Mouse (Mus musculus) thymus, postnatal 0 days (tissue): ENCODE data around the gene Uvrag. TPM values are rescaled to one million over a fixed set of nuclear protein-coding genes. Genes with fewer than 3 reads are reported as not detected.

Source experiments
- DNase-seq: peaks from one replicate; pipeline ENCODE4 v3.0.0-alpha.2; 2015; ENCODE audit warnings: low spot score
- polyA plus RNA-seq: library from polyadenylated mRNA; unstranded; fragments of >200 nt; fragmentation: Nextera tagmentation; extraction: Ambion mirVana; gene quantifications from 2 replicates; pipeline ENCODE4 v1.2.1, GENCODE M21; 2015

Uvrag gene
- polyA plus RNA-seq, 1 experiment from 2014 or later = 30.9 TPM

- no peak for DNase-seq
Observed at GRCm38 (mm10) chr7:98938621-98939020, 202.3 kb downstream of the Uvrag start.

DNA sequence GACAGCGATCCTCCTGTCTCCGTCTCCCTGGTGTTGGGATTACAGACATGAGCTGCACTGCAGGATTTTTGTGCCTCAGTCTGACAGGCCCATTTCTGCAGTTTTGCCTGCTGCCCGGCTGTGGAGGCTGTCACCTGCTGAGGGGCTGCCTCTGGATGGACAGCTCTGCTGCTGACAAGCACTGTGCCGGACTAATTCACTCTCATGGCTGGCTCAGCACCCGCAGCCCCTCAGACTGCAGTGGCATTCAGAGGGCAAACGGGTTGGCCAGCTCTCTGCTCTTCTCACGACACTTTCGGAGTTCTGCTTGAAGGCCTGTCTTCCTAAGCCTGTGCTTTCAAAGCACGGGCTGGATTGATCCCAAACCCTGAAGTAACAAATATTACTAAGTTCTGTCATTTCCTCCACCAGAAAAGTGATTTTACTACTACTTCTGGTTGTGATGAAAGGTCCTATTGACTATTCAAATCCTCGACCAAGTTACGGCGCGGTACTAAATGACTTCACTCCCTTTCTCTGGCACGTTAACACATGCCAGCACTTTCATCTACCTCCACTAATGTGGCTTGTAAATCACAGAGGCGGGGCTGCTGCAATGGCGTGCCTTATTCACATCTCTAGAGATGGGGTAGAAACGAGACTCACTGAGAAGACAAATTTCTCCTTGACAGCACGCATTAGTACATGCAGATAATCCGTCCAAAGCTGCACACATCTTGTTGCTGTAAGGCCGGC is 203.7 kb downstream of the Uvrag start:
- DNase-seq = no peak

- DNase-seq = no peak
Observed at GRCm38 (mm10) chr7:98935757-98936156, 205.2 kb downstream of the Uvrag start.

DNA sequence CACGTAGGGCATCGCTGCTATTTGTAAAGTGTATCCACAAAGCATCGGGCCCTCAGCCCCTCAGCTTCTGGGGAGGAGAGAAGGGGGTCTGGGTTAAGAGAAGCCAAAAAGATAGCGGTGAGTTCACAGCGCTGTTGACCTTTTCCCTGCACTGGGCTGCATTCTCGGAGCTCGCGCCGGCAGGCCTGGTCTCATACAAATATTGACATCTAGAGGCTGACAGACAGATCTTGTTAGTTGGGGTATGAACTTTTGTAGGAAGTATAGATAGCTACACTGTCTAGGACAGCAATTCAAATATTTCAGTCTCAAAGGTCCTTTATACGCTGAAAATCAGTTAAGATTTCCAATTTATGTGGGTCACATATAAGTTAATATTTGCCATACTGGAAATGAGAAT is 205.7 kb downstream of the Uvrag start:
- DNase-seq = no peak

GRCm38 (mm10) chr7:98928336-98929025 is 212.5 kb downstream of the Uvrag start:
- DNase-seq = no peak

- DNase-seq = no peak
Observed at GRCm38 (mm10) chr7:98926906-98927528, 213.9 kb downstream of the Uvrag start.

GRCm38 (mm10) chr7:98924380-98924869 is 216.5 kb downstream of the Uvrag start:
- no peak for DNase-seq

DNA sequence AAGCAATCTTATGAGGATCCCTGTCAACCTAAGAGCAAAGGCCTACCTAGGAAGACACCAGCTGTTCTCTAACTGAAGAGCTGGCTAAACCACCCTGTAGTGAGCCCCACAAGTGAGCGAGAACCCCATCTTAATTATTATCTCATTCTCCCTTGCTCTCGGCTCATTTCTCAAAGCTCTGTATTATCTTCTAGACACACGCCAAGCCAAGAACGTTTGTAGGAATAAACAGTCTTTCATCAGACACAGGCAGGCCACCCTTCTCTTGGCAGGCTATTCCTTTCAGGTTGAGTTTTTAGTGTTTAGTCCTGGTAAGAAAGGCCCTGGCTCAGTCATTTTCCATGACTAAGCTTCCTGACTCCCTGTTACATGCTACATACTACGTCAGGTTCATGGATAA is 218.0 kb downstream of the Uvrag start:
- DNase-seq = no peak

- no peak for DNase-seq
Observed at GRCm38 (mm10) chr7:98917407-98917806, 223.5 kb downstream of the Uvrag start.

DNA sequence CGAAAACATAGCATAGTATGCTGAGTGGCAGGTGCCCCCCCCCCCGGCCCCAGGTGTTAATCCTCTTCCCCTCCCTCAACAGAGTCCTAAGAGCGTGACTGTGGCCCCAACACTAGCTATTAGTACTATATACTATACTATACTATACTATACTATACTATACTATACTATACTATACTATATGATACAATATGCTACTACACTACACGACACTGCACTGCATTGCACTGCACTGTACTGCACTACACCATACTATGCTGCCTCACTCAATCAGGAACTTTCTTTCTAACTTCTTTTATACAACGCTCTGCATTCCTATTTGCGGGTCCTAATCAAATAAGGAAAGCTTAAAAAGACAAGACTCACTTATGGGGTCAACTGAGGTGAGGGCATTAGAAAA is 224.4 kb downstream of the Uvrag start:
- DNase-seq = no peak

GRCm38 (mm10) chr7:98912953-98913360 is 228.0 kb downstream of the Uvrag start:
- DNase-seq = no peak

- no peak for DNase-seq
Observed at GRCm38 (mm10) chr7:98911276-98911675, 229.7 kb downstream of the Uvrag start.

- no peak for DNase-seq
Observed at GRCm38 (mm10) chr7:98910712-98911111, 230.2 kb downstream of the Uvrag start.

DNA sequence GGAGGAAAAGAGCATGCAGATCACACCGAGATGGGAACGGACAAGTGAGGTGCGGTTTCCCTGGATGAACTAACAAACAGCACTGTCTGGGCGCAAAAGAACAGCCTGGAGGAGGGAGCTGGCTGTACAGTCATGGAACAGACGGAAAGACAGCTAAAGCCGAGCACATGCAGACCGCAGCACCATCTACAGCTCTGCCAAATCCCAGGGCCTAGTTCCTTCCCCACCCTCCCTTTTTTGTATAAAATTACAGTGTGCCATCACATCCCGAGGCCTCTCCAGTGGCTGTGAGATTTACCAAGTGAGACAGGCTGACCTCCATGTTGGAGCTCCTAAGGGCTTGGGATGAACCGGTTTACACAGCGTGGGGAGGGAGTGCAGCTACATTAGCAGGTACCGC is 230.8 kb downstream of the Uvrag start:
- no peak for DNase-seq

DNA sequence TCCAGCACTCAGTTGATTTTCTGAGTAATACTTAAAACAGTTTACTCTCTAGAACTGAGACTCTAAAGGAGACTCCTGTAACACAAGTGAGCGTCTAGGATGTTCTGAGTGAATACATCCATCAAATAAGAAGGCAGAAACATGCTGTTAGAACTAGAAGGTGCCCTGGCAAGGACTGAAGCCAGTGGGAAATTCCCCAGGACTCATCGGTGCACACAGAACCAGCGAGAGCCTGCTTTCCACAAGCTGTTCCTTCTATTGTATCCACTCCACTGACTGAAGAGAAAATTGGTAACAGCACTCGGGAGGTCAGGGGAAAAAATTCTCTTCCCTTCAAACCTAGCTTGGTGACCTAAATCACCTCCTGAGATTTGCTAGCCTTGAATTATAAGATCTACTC is 233.5 kb downstream of the Uvrag start:
- no peak for DNase-seq

GRCm38 (mm10) chr7:98904659-98905362 is 236.1 kb downstream of the Uvrag start:
- DNase-seq = no peak

GRCm38 (mm10) chr7:98903884-98904283 is 237.1 kb downstream of the Uvrag start:
- no peak for DNase-seq

DNA sequence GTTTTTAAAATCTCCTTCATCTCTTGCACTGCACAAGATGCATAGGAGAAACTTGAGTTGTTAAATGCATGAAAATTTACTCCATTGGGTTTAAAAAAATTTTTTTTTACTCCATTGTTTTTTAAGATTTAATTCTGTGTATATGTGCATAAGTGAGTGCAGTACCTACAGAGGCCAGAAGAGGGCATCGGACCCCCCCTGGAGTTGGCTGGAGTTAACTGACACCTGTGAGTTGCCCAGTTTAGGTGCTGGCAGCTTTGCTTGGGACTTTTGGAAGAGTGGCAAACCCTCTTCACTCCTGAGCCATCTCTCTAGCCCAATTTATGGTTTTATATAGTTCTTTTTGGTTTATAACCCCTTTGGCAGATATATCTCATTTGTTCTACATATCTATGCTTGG is 239.8 kb downstream of the Uvrag start:
- no peak for DNase-seq

DNA sequence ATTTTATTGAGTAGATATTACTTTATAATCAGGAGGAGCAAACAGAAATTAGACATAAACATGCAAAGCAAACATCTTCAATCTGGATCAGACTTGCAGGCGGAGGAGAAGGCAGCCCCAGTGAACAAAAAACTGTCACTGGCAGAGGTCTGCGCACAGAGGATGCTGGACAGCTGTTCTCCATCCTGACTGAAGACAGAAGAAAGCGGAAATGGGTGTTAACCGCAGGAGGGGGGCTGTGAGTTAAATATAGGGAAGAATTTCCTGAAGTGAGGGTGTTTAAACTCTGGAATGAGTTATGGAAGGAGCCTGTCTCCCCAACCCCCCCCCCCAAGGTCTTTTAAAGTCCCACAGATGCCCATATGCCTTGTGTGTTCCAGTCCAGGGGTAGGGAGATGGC is 241.1 kb downstream of the Uvrag start:
- no peak for DNase-seq

DNA sequence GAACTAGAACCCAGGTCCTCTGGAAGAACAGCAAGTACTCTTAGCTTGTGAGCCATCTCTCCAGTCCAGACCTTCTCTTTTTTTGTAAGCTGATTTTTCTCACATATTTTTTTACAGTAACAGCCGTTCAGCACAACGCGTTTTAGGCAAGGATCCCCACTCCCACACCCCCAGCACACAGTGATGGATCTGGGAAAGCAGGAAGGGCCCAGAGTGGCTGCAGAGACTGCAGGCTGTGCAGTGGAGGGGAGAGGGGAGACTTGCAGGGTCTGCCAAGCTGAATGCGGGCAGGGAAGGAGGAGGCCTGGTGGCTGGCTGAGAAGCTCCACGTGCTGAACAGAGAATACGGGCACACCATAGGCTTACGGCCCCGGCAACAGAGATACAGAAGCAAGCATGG is 243.6 kb downstream of the Uvrag start:
- DNase-seq = no peak

- DNase-seq = no peak
Observed at GRCm38 (mm10) chr7:98895501-98896095, 245.3 kb downstream of the Uvrag start.
